Mouse (Mus musculus) heart, postnatal 25 days (tissue): ENCODE data around the gene Ptgfr. TPM values are rescaled to one million over a fixed set of nuclear protein-coding genes. Genes with fewer than 3 reads are reported as not detected.
A peak's percentile ranks its signal among the peaks of the same experiment; 100 is the strongest.

Experiments
- DNase-seq: peaks from one replicate; pipeline ENCODE4 v3.0.0; 2022; ENCODE audit warnings: low spot score
- intact Hi-C: fragments of 180-260 bp; cut with DNase I; formaldehyde crosslinking; loops from one replicate; pipeline ENCODE4 v1.15.1; 2025
- total RNA-seq, 2 experiments: library from RNA; stranded (reverse); gene quantifications; 2 replicates each; pipeline ENCODE4 v1.2.3; 2021

Gene Ptgfr
- total RNA-seq: 1 to 10 TPM; 3.1 to 5.0 TPM

GRCm38 (mm10) chr3:151836871-151837680 is at the start of gene Ptgfr:
Gene Ptgfr, minus strand, starts transcription at chr3:151837630.
- intact Hi-C loops: loop anchor here (1.0 to 2.0 kb wide), 2 partner anchors 228 to 252 kb away; no protein-coding TSS in a partner anchor
- DNase-seq: peak; percentile 51

GRCm38 (mm10) chr3:151883881-151884280 is 46.5 kb upstream of the Ptgfr start:
- DNase-seq: no peak
- intact Hi-C loops: no loop called here

DNA sequence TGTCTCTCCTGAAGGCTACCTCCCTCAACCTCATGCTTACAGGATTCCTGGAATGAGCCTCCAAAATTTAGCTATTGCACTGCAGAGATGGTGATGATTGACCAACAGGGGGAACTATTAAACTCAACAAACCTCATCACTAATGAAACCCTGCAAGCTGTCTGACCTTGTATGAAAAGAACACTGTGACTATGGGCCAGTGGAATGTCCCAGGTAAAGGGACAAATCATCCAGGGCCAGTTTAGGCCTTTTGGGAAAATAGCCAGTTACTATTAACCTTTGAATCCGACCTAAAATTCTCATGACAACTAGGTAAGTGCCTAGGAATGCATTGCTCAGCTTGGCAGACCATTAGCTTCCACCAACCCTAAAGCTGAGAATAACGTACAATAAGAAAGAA is 42.6 kb upstream of the Ptgfr start:
- DNase-seq: no peak
- intact Hi-C loops: no loop called here

DNA sequence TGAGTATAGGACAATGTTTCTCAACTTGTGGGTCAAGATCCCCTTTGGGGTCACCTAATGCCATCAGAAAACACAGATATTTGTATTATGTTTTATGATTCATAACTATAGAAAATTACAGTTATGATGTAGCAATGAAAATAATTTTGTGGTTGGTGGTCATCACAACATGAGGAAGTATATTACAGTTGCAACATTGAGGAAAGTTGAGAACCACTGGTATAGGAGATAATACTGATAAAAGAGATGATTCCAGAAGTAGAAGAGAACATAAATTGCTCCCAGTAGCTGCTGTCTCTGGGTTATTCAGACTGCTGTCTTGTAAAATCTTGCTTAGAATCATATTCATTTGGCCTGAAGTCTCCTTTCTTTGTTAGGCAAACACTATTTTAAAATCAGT is 31.5 kb upstream of the Ptgfr start:
- no peak for DNase-seq
- intact Hi-C loops: no loop called here

DNA sequence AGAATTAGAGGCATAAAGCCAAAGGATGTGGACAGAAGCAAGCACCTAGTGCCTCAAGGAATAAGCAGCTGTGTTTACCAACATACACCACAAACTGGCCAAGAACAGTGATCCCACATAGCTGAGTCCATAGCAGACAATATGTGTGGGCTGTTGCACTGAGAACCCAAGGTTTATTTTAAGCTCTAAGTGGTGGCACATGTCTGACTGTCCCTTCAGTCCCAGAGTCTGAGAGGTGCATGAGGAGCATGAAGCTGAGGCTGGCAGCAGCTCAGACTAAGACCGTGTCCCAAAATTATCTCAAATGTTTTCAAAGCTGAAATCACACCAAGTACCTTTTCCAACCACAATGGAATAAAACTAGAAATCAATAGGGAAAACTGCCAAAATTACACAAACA is 13.9 kb upstream of the Ptgfr start:
- intact Hi-C loops: no loop called here
- DNase-seq: no peak

- intact Hi-C loops: no loop called here
- no peak for DNase-seq
Measured at GRCm38 (mm10) chr3:151850621-151851020, 13.2 kb upstream of the Ptgfr start.

- intact Hi-C loops: loop anchor here (5.0 kb wide), 1 partner anchor 46 kb away; no protein-coding TSS in a partner anchor
- no peak for DNase-seq
Measured at GRCm38 (mm10) chr3:151846292-151846691, 8.9 kb upstream of the Ptgfr start.

DNA sequence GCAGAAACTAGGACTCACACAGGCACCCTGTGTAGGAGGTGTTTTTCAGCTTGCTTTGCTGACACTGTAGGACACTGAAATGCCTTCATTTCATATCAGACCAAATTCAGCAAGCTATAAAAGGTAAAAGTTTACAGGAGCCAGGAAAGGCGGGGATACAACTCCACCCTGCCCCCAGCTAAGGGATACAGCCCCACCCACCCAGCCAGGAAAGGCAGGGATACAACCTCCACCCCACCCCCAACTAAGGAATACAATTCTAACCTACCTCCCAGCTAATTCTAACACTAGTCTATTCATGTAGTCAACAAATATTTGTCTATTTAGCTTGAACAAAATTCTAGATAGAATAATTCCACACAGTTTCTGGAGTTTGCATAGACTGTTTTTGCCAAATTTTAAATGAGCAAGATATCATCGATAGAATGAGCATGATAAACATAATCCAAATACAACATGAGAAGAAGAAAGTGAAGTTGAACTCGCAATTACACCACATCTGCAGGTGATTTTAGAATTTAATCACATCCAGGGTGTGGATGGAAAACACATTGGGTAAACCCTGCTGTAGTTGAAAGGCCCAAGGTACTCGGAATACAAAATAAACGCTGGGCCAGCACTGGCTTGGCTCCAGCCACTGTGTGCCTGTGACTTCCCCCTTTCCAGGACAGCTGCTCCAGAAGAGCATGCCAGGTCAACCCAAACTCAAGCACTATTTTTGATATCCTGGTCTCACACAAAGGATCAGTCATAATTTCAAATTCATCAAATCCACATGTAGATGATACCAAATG is 7.1 kb upstream of the Ptgfr start:
- intact Hi-C loops: loop anchor here (5.0 kb wide), 1 partner anchor 48 kb away; no protein-coding TSS in a partner anchor
- peak; percentile 48 for DNase-seq

DNA sequence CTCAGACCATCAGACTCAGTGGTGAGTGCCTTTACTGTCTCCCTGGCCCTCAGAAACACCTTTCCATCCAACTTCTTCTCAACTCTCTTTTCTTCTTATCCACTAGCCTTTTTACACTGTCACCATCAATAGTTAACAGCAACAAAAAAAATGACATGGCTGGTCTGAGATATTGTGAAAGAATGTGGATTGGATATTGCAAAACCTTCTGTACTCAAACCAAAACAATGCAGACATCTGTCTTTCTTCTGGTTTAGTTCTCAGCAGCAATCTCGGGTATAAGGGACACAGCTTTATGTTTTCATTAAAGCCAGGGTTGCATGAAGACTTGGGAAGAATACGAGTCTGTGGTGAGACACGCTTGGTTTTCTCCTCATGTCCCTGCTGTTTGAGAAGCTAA is 3.3 kb upstream of the Ptgfr start:
- intact Hi-C loops: no loop called here
- no peak for DNase-seq

GRCm38 (mm10) chr3:151838372-151838771 is 942 bp upstream of the Ptgfr start:
- intact Hi-C loops: no loop called here

GRCm38 (mm10) chr3:151837749-151838148 is 319 bp upstream of the Ptgfr start:
- no peak for DNase-seq
- intact Hi-C loops: loop anchor here (1.0 to 2.0 kb wide), 2 partner anchors 228 to 251 kb away; no protein-coding TSS in a partner anchor

More at GRCm38 (mm10) chr3:151838372-151838771, 942 bp upstream of the Ptgfr start:
- DNase-seq: no peak

DNA sequence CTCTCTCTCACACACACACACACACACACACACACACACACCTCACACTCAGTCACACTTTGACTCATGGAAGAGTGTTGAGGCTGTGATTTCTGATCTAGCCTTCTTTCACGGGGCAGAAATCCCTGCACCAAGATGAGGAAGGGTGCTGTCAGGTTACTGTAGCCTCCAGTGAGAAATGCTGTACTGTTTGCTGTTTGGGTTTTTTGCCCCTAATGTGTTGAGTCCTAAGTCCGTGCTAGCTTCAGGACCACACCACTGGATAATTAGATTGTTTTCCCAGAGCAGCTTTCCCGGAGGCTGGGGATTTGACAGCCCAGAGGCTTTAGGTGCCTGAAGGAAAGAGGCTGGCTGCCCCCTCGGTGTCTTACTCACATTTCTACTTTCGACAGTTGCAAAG is 979 bp downstream of the Ptgfr start:
- intact Hi-C loops: loop anchor here (2.0 kb wide), 1 partner anchor 252 kb away; no protein-coding TSS in a partner anchor
- DNase-seq: no peak

DNA sequence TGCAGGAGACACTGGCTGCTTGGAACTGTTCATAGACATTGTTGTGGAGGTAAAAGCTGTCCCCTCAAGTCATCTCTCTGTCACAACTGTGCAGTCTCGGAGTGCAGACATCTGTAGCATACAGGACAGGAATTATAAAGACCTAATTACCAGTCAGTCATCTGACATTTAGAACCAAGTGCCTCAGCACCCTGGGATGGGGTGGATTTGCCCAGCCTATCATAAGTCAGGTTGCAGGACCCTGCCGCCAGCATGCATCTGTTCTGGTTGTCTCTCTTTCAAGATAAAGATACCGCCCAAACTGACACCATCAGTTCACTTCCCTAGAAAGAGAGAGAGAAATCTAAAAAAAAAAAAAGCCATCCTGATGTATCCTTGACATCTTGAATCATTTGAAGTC is 1.6 kb downstream of the Ptgfr start:
- intact Hi-C loops: loop anchor here (2.0 kb wide), 1 partner anchor 253 kb away; no protein-coding TSS in a partner anchor
- DNase-seq: no peak

DNA sequence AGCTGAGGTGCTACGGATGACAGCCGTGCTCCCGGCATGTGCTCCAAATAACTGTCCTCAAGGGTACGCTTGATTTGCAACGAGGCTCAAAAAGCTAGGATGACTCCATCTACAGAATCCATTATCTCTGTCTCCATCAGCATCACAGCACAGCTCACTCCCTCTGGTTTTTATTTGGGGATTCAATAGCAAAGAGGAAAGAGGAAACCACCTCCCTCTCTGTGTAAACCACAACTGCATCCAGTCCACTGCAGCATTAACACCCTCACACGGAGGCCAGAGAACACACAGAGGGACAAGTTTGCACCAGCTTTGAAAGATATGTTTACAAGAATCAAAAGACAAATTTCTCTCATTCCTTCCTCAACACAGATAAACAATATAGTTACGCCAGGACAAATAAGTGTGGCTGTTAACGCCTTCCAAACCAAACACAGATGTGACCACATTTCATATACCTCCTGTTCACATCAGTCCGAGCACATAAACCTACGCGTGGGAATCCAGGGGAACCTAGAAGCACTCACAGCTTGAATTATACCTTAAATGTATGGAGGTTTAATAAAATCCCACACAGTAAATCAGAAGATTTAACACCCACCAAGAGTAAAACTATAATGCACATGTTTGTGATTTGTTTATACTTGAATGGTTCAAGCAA is 9.3 kb downstream of the Ptgfr start:
- DNase-seq: no peak
- intact Hi-C loops: no loop called here

DNA sequence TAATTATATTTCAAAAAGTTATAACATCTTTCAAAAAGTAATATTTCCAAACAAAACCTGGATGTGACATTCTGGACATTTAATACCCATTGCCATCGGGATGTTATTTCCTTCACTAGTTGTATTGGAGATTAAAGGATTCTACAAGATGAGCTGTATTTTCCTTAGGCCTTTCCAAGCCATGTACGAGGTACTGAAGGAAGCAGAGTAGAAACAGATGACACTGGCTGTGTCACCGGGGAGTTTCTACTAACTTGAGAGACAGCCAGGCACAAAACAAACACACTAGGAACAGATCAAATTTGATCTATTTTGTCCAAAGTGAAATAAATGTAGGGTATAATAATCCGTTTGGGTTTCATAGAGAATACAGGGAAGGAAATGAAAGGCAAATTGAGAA is 17.6 kb downstream of the Ptgfr start:
- intact Hi-C loops: loop anchor here (2.0 kb wide), 1 partner anchor 269 kb away; no protein-coding TSS in a partner anchor
- no peak for DNase-seq

- intact Hi-C loops: loop anchor here (2.0 kb wide), 1 partner anchor 271 kb away; no protein-coding TSS in a partner anchor
- no peak for DNase-seq
Measured at GRCm38 (mm10) chr3:151818265-151818664, 19.2 kb downstream of the Ptgfr start.

DNA sequence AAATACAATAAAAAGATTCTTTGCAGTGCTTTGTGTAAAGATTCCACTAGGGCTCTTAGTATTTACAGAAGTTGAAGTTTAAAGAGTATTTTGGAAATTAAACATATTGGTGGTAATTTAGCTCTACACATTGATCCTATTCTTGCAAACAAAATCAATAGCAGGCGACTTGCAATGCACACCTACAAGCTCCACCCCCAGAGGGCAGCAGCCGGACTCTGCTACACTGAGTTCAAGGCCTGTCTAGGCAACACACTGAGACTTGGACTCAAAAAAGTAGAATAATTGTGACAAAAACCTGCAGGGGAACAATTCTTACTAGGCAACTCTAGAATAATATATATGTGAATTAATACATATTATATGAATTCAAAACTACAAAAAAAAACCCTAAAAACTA is 28.8 kb downstream of the Ptgfr start:
- no peak for DNase-seq
- intact Hi-C loops: no loop called here

DNA sequence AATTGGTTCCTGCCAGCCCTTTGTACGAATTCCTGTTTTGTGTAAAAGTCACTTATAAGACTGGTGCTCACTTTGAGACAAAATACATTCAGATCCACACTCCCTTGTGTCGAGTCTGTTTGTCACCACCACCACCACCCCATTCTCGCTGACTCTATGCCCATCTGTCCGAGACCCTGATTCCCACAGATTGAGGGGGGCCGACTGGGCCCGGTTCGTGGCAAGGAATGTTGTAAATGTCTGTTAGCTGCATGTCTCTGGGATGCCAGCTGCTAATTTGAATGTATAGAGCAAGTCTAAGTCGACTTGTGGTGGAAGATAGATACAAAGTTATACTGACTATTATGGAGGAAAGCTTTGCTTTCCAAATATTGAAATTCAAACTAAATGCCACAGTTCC is 48.8 kb downstream of the Ptgfr start:
- no peak for DNase-seq

GRCm38 (mm10) chr3:151775089-151775488 is 62.3 kb downstream of the Ptgfr start:
- intact Hi-C loops: loop anchor here (2.0 kb wide), 1 partner anchor 314 kb away; no protein-coding TSS in a partner anchor

More for the DNA sequence above, 48.8 kb downstream of the Ptgfr start:
- intact Hi-C loops: no loop called here

DNA sequence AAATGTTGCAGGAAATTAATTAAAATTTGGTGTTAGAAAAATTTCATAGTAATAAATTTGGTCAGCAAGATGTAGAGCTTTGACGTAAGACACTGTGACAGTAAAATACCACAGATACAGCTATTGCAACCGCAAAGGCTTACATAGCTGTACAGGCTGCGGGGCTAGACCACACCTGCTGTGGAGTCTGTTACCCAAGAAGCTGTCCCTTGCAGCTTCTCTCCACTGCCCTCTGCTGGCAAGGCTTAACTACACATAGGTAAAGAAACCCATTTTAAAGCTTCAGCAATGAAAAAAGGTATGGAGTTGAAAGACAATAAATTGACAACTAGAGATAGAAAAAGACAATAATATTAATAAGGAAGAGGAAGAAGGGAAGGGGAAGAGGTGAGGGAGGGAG is 66.4 kb downstream of the Ptgfr start:
- intact Hi-C loops: loop anchor here (1.0 kb wide), 1 partner anchor 56 kb away; no protein-coding TSS in a partner anchor
- DNase-seq: no peak

More at GRCm38 (mm10) chr3:151775089-151775488, 62.3 kb downstream of the Ptgfr start:
- DNase-seq: no peak
